Mouse (Mus musculus): ENCODE data around the gene Nfx1.

Gene Nfx1

GRCm38 (mm10) chr4:41045288-41045687 lies 74.6 kb downstream of the Nfx1 start:
- in situ Hi-C loops (cut with MboI, MseI), result no loop called here

GRCm38 (mm10) chr4:41046254-41046795 lies 75.6 kb downstream of the Nfx1 start:
- in situ Hi-C loops (cut with MboI, MseI), result no loop called here

GRCm38 (mm10) chr4:41047524-41048271 lies 77.0 kb downstream of the Nfx1 start, which contains the start of gene Aqp7:
Aqp7 (minus strand) TSS chr4:41048139.
- in situ Hi-C loops (cut with MboI, MseI), result no loop called here

GRCm38 (mm10) chr4:41048926-41049325 lies 78.2 kb downstream of the Nfx1 start:
- in situ Hi-C loops (cut with MboI, MseI), result no loop called here

GRCm38 (mm10) chr4:41050726-41051675 lies 80.3 kb downstream of the Nfx1 start:
- in situ Hi-C loops (cut with MboI, MseI), result no loop called here

GRCm38 (mm10) chr4:41051781-41052180 lies 81.1 kb downstream of the Nfx1 start:
- in situ Hi-C loops (cut with MboI, MseI), result no loop called here

GRCm38 (mm10) chr4:41055111-41055510 lies 84.4 kb downstream of the Nfx1 start:
- in situ Hi-C loops (cut with MboI, MseI), result no loop called here

- in situ Hi-C loops (cut with MboI, MseI), result no loop called here
These were observed 85.5 kb downstream of the Nfx1 start for GRCm38 (mm10) chr4:41056253-41056652.

GRCm38 (mm10) chr4:41056742-41057332 lies 86.1 kb downstream of the Nfx1 start:
- in situ Hi-C loops (cut with MboI, MseI), result no loop called here

- in situ Hi-C loops (cut with MboI, MseI), result no loop called here
These were observed 86.7 kb downstream of the Nfx1 start for GRCm38 (mm10) chr4:41057361-41057760.

GRCm38 (mm10) chr4:41063351-41063750 lies 92.6 kb downstream of the Nfx1 start:
- in situ Hi-C loops (cut with MboI, MseI), result loop anchor here (5.0 kb wide), 1 partner anchor 54 kb away; no protein-coding TSS in a partner anchor

GRCm38 (mm10) chr4:41063894-41064673 lies 93.4 kb downstream of the Nfx1 start:
- in situ Hi-C loops (cut with MboI, MseI), result loop anchor here (5.0 kb wide), 1 partner anchor 53 kb away; no protein-coding TSS in a partner anchor

GRCm38 (mm10) chr4:41065196-41065595 lies 94.5 kb downstream of the Nfx1 start:
- in situ Hi-C loops (cut with MboI, MseI), result no loop called here

- in situ Hi-C loops (cut with MboI, MseI), result no loop called here
These were observed 101.1 kb downstream of the Nfx1 start for GRCm38 (mm10) chr4:41071500-41072429.

- in situ Hi-C loops (cut with MboI, MseI), result no loop called here
These were observed 102.5 kb downstream of the Nfx1 start for GRCm38 (mm10) chr4:41073008-41073817.

- in situ Hi-C loops (cut with MboI, MseI), result no loop called here
These were observed 103.8 kb downstream of the Nfx1 start for GRCm38 (mm10) chr4:41074461-41074860.

Data from T-helper 17 cell (primary cell).